Mouse (Mus musculus): ENCODE measurements around the gene Krt36. TPM values are rescaled to one million over a fixed set of nuclear protein-coding genes. Genes with fewer than 3 reads are reported as not detected.

Krt36 gene
- total and polyA plus RNA-seq, 3 experiments, result not detected

DNA sequence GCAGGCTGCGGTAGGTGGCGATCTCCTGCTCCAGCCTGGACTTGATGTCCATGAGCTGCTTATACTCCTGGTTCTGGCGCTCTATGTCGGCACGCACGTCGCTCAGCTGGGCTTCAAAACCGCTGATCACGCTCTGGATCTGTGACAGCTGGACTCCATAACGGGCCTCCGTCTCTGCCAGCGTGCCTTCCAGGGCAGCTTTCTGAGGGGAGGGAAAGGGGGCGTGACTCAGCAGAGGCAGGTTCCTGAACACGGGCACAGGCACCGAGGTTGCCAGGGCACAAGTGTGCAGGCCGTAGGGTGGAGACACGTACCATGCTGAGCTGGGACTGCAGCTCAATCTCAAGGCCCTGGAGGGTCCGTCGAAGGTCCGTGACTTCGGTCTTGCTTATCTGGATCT is 35.5 kb upstream of the Krt36 start:
- in situ Hi-C loops (cut with MboI; ENCODE audit: low pct_ligation_motif_present, low pct_unique_long_range_greater_than_20kb, low sequenced_read_pairs), result no loop called here
- no peak for DNase-seq (ENCODE audit: extremely low read depth)
- no peak overlapping the region for H3K4me3 ChIP-seq (replicated peaks in 1 of 3; ENCODE audit: low read depth in 2 of 3, low read length in 2 of 3, poor library complexity in 1 of 3)

GRCm38 (mm10) chr11:100139391-100139790 is 34.0 kb upstream of the Krt36 start:
- H3K79me2 ChIP-seq (replicated peaks; ENCODE audit: control insufficient read depth, extremely low read depth, insufficient read depth, poor library complexity, severe bottlenecking), result no peaks in the 10 kb centered on the region
- H3K9me3 ChIP-seq (replicated peaks; ENCODE audit: low read length), result no peaks in the 10 kb centered on the region
- H3K9ac ChIP-seq (ENCODE audit: insufficient read depth, low read depth), result no peak overlapping the region
- H3K27me3 ChIP-seq (replicated peaks), result peaks cover 86% of the 10 kb centered on the region
- dilution Hi-C loops (cut with MboI; ENCODE audit: extremely low pct_ligation_motif_present, extremely low pct_unique_long_range_greater_than_20kb, low sequenced_read_pairs), result no loop called here
- in situ Hi-C loops (cut with MboI; ENCODE audit: low pct_ligation_motif_present, low pct_unique_long_range_greater_than_20kb, low sequenced_read_pairs), result no loop called here
- no peaks in the 10 kb centered on the region for H3K36me3 ChIP-seq (replicated peaks in 1 of 2; ENCODE audit: control insufficient read depth in 1 of 2, insufficient read depth in 1 of 2, low read length in 1 of 2)
- H3K27ac ChIP-seq (ENCODE audit: insufficient read depth, low read depth), result no peak overlapping the region
- no peak overlapping the region for H3K4me3 ChIP-seq (replicated peaks in 1 of 3; ENCODE audit: low read depth in 2 of 3, low read length in 2 of 3, poor library complexity in 1 of 3)
- H3K4me2 ChIP-seq (ENCODE audit: insufficient read depth, low read depth, poor library complexity, severe bottlenecking), result no peak overlapping the region
- no peak for TF ChIP-seq GABPA (IDR thresholded peaks at IDR 0.05; ENCODE audit: insufficient replicate concordance, low read depth, low read length)
- no peak for TF ChIP-seq EP300 (IDR thresholded peaks at IDR 0.05; ENCODE audit: low read length)
- H3K4me1 ChIP-seq (ENCODE audit: control insufficient read depth in 1 of 2, insufficient read depth in 2 of 2), result no peaks in the 10 kb centered on the region
- no peak for DNase-seq (ENCODE audit: extremely low read depth)

More for the DNA sequence above, 35.5 kb upstream of the Krt36 start:
- dilution Hi-C loops (cut with MboI; ENCODE audit: extremely low pct_ligation_motif_present, extremely low pct_unique_long_range_greater_than_20kb, low sequenced_read_pairs), result no loop called here
- Histone ChIP-seq H3K27ac (ENCODE audit: insufficient read depth, low read depth) (no peak overlapping the region), H3K9me3 (replicated peaks; ENCODE audit: low read length) (no peaks in the 10 kb centered on the region), H3K27me3 (replicated peaks) (peaks cover 86% of the 10 kb centered on the region), H3K4me2 (ENCODE audit: insufficient read depth, low read depth, poor library complexity, severe bottlenecking) (no peak overlapping the region), H3K79me2 (replicated peaks; ENCODE audit: control insufficient read depth, extremely low read depth, insufficient read depth, poor library complexity, severe bottlenecking) (no peaks in the 10 kb centered on the region), H3K9ac (ENCODE audit: insufficient read depth, low read depth) (no peak overlapping the region), H3K36me3 (replicated peaks in 1 of 2; ENCODE audit: control insufficient read depth in 1 of 2, insufficient read depth in 1 of 2, low read length in 1 of 2) (no peaks in the 10 kb centered on the region), H3K4me1 (ENCODE audit: control insufficient read depth in 1 of 2, insufficient read depth in 2 of 2) (no peaks in the 10 kb centered on the region)
- TF ChIP-seq E2F4 (IDR thresholded peaks at IDR 0.05; ENCODE audit: insufficient replicate concordance, low read depth, low read length) (no peak), ZC3H11A (IDR thresholded peaks at IDR 0.05; ENCODE audit: low read depth, low read length) (no peak), USF2 (conservative IDR thresholded peaks at IDR 0.05; ENCODE audit: low read depth, low read length) (no peak), MEF2A (IDR thresholded peaks at IDR 0.05; ENCODE audit: borderline replicate concordance, low read depth, low read length) (no peak), PAX5 (IDR thresholded peaks at IDR 0.05; ENCODE audit: low read length) (no peak), MAZ (IDR thresholded peaks at IDR 0.05; ENCODE audit: low read depth, low read length) (no peak), POLR2A (IDR thresholded peaks at IDR 0.05; ENCODE audit: low read depth, low read length) (no peak)

- Histone ChIP-seq H3K4me3 (replicated peaks in 1 of 3; ENCODE audit: low read depth in 2 of 3, low read length in 2 of 3, poor library complexity in 1 of 3) (no peak overlapping the region), H3K9me3 (replicated peaks; ENCODE audit: low read length) (no peaks in the 10 kb centered on the region), H3K27ac (ENCODE audit: insufficient read depth, low read depth) (no peak overlapping the region), H3K27me3 (replicated peaks) (peaks cover 86% of the 10 kb centered on the region), H3K9ac (ENCODE audit: insufficient read depth, low read depth) (no peak overlapping the region), H3K36me3 (replicated peaks in 1 of 2; ENCODE audit: control insufficient read depth in 1 of 2, insufficient read depth in 1 of 2, low read length in 1 of 2) (no peaks in the 10 kb centered on the region), H3K4me2 (ENCODE audit: insufficient read depth, low read depth, poor library complexity, severe bottlenecking) (no peak overlapping the region), H3K79me2 (replicated peaks; ENCODE audit: control insufficient read depth, extremely low read depth, insufficient read depth, poor library complexity, severe bottlenecking) (no peaks in the 10 kb centered on the region), H3K4me1 (ENCODE audit: control insufficient read depth in 1 of 2, insufficient read depth in 2 of 2) (no peaks in the 10 kb centered on the region)
- DNase-seq (ENCODE audit: extremely low read depth), result no peak
- TF ChIP-seq MAX (IDR thresholded peaks at IDR 0.05; ENCODE audit: low read length) (no peak), MAFK (IDR thresholded peaks at IDR 0.05; ENCODE audit: insufficient replicate concordance, low read length) (no peak), MAZ (IDR thresholded peaks at IDR 0.05; ENCODE audit: low read depth, low read length) (no peak), RAD21 (IDR thresholded peaks at IDR 0.05; ENCODE audit: low read depth, low read length) (no peak), IRF4 (IDR thresholded peaks at IDR 0.05; ENCODE audit: low read depth, low read length) (no peak), NELFE (IDR thresholded peaks at IDR 0.05; ENCODE audit: low read depth, low read length) (no peak), ZNF384 (IDR thresholded peaks at IDR 0.05; ENCODE audit: low read depth, low read length) (no peak), TBP (conservative IDR thresholded peaks at IDR 0.05; ENCODE audit: low read depth, low read length) (no peak), SMC3 (IDR thresholded peaks at IDR 0.05; ENCODE audit: low read depth, low read length) (no peak), E2F4 (IDR thresholded peaks at IDR 0.05; ENCODE audit: insufficient replicate concordance, low read depth, low read length) (no peak), GABPA (IDR thresholded peaks at IDR 0.05; ENCODE audit: insufficient replicate concordance, low read depth, low read length) (no peak), TCF12 (IDR thresholded peaks at IDR 0.05; ENCODE audit: low read depth, low read length) (no peak), BHLHE40 (IDR thresholded peaks at IDR 0.05; ENCODE audit: low read depth, low read length) (no peak), MXI1 (IDR thresholded peaks at IDR 0.05; ENCODE audit: low read depth, low read length) (no peak), CHD2 (IDR thresholded peaks at IDR 0.05; ENCODE audit: low read length) (no peak), JUN (IDR thresholded peaks at IDR 0.05; ENCODE audit: insufficient read depth, low read depth, low read length) (no peak), JUND (conservative IDR thresholded peaks at IDR 0.05; ENCODE audit: low read depth, low read length) (no peak), UBTF (IDR thresholded peaks at IDR 0.05; ENCODE audit: low read depth, low read length) (no peak), SIN3A (IDR thresholded peaks at IDR 0.05; ENCODE audit: low read length) (no peak)
- in situ Hi-C loops (cut with MboI; ENCODE audit: low pct_ligation_motif_present, low pct_unique_long_range_greater_than_20kb, low sequenced_read_pairs) (no loop called here), dilution Hi-C loops (cut with MboI; ENCODE audit: extremely low pct_ligation_motif_present, extremely low pct_unique_long_range_greater_than_20kb, low sequenced_read_pairs) (no loop called here)
These were observed 33.4 kb upstream of the Krt36 start for GRCm38 (mm10) chr11:100138809-100139208.

All from CH12.LX (cell line).